Mouse (Mus musculus) megakaryocyte, embryonic 14.5 days (primary cell): Measurements from ENCODE around the gene Efna2. TPM values are rescaled to one million over a fixed set of nuclear protein-coding genes. Genes with fewer than 3 reads are reported as not detected.
"Not testable (repeated sequence)": the region's sequence is repeated elsewhere in the genome, so short reads cannot be mapped to it uniquely, and the experiment has no call there.

Experiments used
- H3K27me3 ChIP-seq: replicated peaks from 2 replicates; pipeline ENCODE3; 2012; ENCODE audit warnings: inconsistent platforms
- H3K36me3 ChIP-seq: replicated peaks from 2 replicates; pipeline ENCODE3; 2012; ENCODE audit warnings: low read length, inconsistent platforms, mixed read lengths
- H3K4me1 ChIP-seq: 2 replicates; pipeline ENCODE4 v1.6.1; 2012; ENCODE audit warnings: inconsistent platforms
- H3K4me3 ChIP-seq: replicated peaks from 2 replicates; pipeline ENCODE3; 2012; ENCODE audit warnings: moderate library complexity, mild to moderate bottlenecking, inconsistent platforms
- H3K9me3 ChIP-seq: 2 replicates; pipeline ENCODE4 v1.6.1; 2012; ENCODE audit warnings: inconsistent platforms
- FLI1 ChIP-seq: IDR thresholded peaks from 2 replicates; pipeline ENCODE4 v1.6.1; 2012; ENCODE audit warnings: low read length, inconsistent platforms, mixed read lengths
- GATA1 ChIP-seq: IDR thresholded peaks from 3 replicates; pipeline ENCODE4 v1.6.1; 2012; ENCODE audit warnings: mixed read lengths, low read length, inconsistent platforms, borderline replicate concordance
- polyA plus RNA-seq: library from polyadenylated mRNA; stranded (reverse); fragments of >175 nt; gene quantifications from 2 replicates; pipeline ENCODE4 v1.2.3, GENCODE M21; 2012; ENCODE audit warnings: low replicate concordance; ENCODE audit not compliant: insufficient read depth

Gene Efna2
- polyA plus RNA-seq, 1 experiment, result 0.79 TPM

GRCm38 (mm10) chr10:80162243-80162608 lies 17.1 kb upstream of the Efna2 start:
- H3K36me3 ChIP-seq, result peaks cover 8% of the 10 kb centered on the region
- TF ChIP-seq FLI1 (no peak), GATA1 (no peak)
- no peaks in the 10 kb centered on the region for H3K27me3 ChIP-seq
- H3K4me1 ChIP-seq, result peaks cover 97% of the 10 kb centered on the region
- no peaks in the 10 kb centered on the region for H3K9me3 ChIP-seq
- H3K4me3 ChIP-seq, result peak overlapping the region; percentile 73

DNA sequence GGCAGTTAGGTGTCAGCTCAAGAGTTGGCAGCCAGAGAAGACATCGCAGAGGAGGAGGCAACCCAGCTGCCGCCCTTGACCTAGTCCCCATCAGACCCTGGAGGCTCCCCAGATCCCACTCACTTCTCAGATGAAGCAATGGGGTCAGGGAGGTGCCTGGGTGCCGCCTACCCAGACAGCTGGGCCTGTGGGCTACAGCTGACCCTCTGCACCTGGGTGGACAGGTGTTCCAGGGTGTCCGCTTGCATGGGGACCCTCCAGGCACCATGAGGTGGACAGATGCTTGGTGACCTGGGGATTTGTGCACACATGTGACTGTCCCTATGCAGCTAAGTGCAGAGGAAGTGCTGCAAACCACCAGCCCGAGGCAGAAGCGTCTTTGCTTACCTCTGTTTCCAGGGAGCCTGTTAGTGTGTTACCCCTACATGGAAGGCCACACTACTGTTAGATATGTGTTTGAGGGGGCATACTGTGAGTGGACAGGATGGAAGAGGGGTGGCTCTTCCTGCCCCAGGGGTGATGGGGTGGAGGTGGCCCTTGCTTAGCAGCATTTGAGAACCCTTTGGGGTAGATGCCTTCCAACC lies 16.5 kb upstream of the Efna2 start:
- Histone ChIP-seq H3K4me1 (peaks cover 92% of the 10 kb centered on the region), H3K4me3 (peak overlapping the region; percentile 77), H3K9me3 (no peaks in the 10 kb centered on the region), H3K36me3 (peaks cover 3% of the 10 kb centered on the region), H3K27me3 (no peaks in the 10 kb centered on the region)
- TF ChIP-seq GATA1 (no peak), FLI1 (no peak)

GRCm38 (mm10) chr10:80163721-80164120 lies 15.6 kb upstream of the Efna2 start:
- Histone ChIP-seq H3K4me1 (peaks cover 88% of the 10 kb centered on the region), H3K27me3 (no peaks in the 10 kb centered on the region), H3K9me3 (no peaks in the 10 kb centered on the region), H3K36me3 (peaks cover 3% of the 10 kb centered on the region), H3K4me3 (peak overlapping the region; percentile 93)
- TF ChIP-seq FLI1, result no peak
- TF ChIP-seq GATA1, result no peak

DNA sequence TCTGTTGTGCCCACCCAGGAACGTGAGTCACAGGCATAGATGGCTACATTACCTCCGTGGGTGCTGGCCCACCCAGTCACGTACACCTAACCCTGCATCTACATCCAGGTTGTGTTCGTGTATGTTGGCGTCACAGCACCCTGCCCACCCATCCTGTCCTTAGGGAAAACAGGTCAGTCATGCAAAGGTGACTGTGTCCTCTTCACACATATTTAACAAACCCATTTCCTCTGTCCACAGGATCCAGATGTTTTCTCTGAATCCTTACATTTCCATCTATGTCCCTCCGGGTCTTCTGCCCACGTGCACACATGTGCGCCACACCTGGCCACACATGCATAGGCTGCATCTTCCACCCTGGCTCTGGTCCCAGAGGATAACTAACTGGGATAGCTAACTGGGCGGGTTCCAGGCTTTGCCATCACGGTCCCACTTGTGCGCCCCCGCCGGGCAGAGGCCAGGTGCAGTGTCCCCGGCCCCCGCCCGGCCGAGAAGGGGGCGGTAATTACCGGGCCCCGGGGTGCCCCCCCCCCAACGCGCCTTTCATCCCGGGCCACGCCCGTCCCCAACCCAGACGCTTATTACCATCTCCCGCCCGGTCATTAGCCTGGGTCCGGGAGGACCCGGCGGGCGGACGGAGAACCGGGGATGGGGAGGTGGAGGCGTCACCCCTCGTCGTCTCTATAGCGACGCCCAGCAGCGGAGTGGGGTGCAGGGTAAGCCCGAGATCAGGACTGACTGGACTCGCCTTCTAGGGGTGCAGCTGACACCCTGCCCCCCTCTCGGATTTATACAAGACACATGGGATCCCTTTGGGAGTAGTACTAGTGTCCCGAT lies 14.9 kb upstream of the Efna2 start:
- TF ChIP-seq FLI1 (no peak), GATA1 (no peak)
- no peaks in the 10 kb centered on the region for H3K9me3 ChIP-seq
- peak overlapping the region; percentile 93 for H3K4me3 ChIP-seq
- H3K36me3 ChIP-seq, result peaks cover 6% of the 10 kb centered on the region
- peaks cover 88% of the 10 kb centered on the region for H3K4me1 ChIP-seq
- no peaks in the 10 kb centered on the region for H3K27me3 ChIP-seq

- H3K36me3 ChIP-seq, result peaks cover 12% of the 10 kb centered on the region
- H3K27me3 ChIP-seq, result no peaks in the 10 kb centered on the region
- H3K4me1 ChIP-seq, result peaks cover 90% of the 10 kb centered on the region
- H3K9me3 ChIP-seq, result no peaks in the 10 kb centered on the region
- peak overlapping the region; percentile 93 for H3K4me3 ChIP-seq
- TF ChIP-seq FLI1, result no peak
- no peak for TF ChIP-seq GATA1
These were observed 14.3 kb upstream of the Efna2 start for GRCm38 (mm10) chr10:80164998-80165344.

- H3K4me1 ChIP-seq, result peaks cover 90% of the 10 kb centered on the region
- H3K27me3 ChIP-seq, result no peaks in the 10 kb centered on the region
- H3K36me3 ChIP-seq, result peaks cover 18% of the 10 kb centered on the region
- TF ChIP-seq FLI1 (no peak), GATA1 (no peak)
- peak within 1 kb of the TSS; percentile 95 for H3K4me3 ChIP-seq
- no peaks in the 10 kb centered on the region for H3K9me3 ChIP-seq
These were observed 13.7 kb upstream of the Efna2 start, which contains the start of gene Cirbp for GRCm38 (mm10) chr10:80165392-80166128. TSS of gene Cirbp (plus strand) at chr10:80165985.

DNA sequence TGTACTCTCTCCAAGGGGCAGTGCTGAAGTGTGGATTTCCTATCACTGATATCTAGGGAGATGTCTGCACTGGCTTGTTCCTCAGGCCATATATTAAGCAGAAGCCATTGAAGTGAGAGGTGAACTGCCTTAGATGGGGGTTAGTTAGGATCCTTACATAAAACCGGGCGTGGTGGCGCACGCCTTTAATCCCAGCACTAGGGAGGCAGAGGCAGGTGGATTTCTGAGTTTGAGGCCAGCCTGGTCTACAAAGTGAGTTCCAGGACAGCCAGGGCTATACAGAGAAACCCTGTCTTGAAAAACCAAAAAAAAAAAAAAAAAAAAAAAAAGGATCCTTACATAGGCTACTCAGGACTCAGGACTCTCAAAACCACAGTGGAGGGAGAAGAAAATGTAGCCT lies 13.1 kb upstream of the Efna2 start:
- peak overlapping the region; percentile 93 for H3K4me3 ChIP-seq
- not testable (repeated sequence) for H3K9me3 ChIP-seq, H3K27me3 ChIP-seq
- H3K4me1 ChIP-seq, result peaks cover 88% of the 10 kb centered on the region
- peaks cover 23% of the 10 kb centered on the region for H3K36me3 ChIP-seq

DNA sequence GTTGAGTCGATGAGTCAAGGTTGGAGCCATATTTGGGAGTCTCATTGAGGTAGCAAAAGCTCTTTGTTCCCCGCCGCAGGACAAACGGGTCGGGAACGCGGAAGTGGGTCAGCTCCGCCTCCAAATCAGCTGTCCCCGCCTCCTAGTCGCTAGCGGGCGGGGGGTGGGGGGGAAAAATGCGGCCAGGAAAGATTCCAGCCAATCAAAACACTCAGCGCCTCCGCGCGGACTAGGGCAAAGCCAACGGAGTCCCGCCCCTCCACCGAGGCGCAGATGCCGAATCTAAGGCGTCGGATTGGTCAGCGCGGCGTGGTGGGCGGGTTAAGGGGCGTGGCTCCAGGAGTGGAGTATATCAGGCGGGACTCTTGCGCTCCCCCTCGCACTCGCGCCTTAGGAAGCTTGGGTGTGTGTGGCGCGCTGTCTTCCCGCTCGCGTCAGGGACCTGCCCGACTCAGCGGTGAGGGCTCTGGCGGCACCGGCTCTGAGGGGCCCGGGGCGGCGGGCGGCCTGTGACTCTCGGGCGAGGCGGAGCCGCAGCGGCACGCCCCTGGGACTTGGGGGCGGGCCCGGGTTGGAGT lies 11.7 kb upstream of the Efna2 start:
- no peak for TF ChIP-seq FLI1
- TF ChIP-seq GATA1, result no peak
- peaks cover 88% of the 10 kb centered on the region for H3K4me1 ChIP-seq
- H3K9me3 ChIP-seq, result no peaks in the 10 kb centered on the region
- H3K27me3 ChIP-seq, result no peaks in the 10 kb centered on the region
- peak overlapping the region; percentile 95 for H3K4me3 ChIP-seq
- peaks cover 35% of the 10 kb centered on the region for H3K36me3 ChIP-seq

DNA sequence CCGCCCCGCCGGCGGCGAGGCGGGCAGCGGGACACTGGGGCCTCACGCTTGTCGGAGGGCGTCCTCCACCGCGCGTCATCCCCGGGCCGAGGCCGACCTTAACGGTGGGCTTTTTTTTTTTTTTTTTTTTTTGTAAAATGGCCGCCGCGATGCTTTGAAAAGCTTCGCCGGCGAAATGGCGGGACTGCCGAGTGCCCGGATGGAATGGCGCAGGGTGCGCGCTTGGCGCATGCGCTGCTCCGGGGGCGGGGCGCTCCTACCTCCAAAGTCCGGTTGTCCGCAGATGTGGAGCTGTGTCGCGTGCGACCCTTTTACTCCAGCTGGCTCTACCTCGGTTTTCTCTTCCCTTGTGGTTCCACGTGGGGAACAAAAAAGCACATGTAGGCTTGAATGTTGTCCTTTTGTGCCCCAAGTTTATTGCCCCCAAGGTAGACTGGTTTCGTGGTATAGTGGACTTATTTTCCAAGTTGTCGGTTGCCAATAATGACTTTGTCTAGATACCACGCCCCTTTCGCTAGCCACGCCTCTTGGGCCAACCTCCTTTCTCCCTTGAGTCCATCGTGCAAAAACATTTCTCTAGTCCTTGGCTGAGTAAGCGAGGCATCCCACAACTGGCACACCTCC lies 11.1 kb upstream of the Efna2 start:
- no peak for TF ChIP-seq GATA1
- no peak for TF ChIP-seq FLI1
- Histone ChIP-seq H3K36me3 (peaks cover 33% of the 10 kb centered on the region), H3K27me3 (no peaks in the 10 kb centered on the region), H3K9me3 (no peaks in the 10 kb centered on the region), H3K4me3 (peak overlapping the region; percentile 95), H3K4me1 (peaks cover 85% of the 10 kb centered on the region)
